Mouse (Mus musculus): ENCODE measurements around the gene Hoxa9. TPM values are rescaled to one million over a fixed set of nuclear protein-coding genes. Genes with fewer than 3 reads are reported as not detected.

Gene Hoxa9
- polyA plus RNA-seq, 2 experiments: 39.0 to 107 TPM

- DNase-seq (ENCODE audit: low spot score): no peak
- H3K4me2 ChIP-seq (replicated peaks; ENCODE audit: low read depth, low read length, severe bottlenecking): no peak overlapping the region
- 44% methylated on average over 8 of the region's 8 CpGs for WGBS
Observed at GRCm38 (mm10) chr6:52189909-52190308, 41.0 kb downstream of the Hoxa9 start.

GRCm38 (mm10) chr6:52189172-52189591 lies 41.7 kb downstream of the Hoxa9 start:
- peak; percentile 30 for DNase-seq (ENCODE audit: low spot score)
- Histone ChIP-seq H3K4me3 (replicated peaks; ENCODE audit: low read length) (no peak overlapping the region), H3K27me3 (ENCODE audit: control insufficient read depth, insufficient read depth, low read length) (peaks cover 53% of the 10 kb centered on the region), H3K27ac (replicated peaks; ENCODE audit: low read depth, low read length) (no peak overlapping the region; the same call in 1 of the 2 replicates), H3K4me1 (ENCODE audit: control insufficient read depth, insufficient read depth, low read length) (peaks cover 40% of the 10 kb centered on the region), H3K9me3 (ENCODE audit: control insufficient read depth, low read length) (no peaks in the 10 kb centered on the region), H3K4me2 (replicated peaks; ENCODE audit: low read depth, low read length, severe bottlenecking) (no peak overlapping the region), H3K9ac (ENCODE audit: low read depth, low read length, severe bottlenecking) (no peak overlapping the region), H3K36me3 (ENCODE audit: control insufficient read depth, insufficient read depth, low read length) (no peaks in the 10 kb centered on the region)
- 0 out of 2 replicates have a peak, but pooled peaks have one; percentile 29 for ATAC-seq (ENCODE audit: low FRiP score, low read depth)
- TF ChIP-seq POLR2A (IDR thresholded peaks at IDR 0.05; ENCODE audit: borderline replicate concordance, extremely low read depth, insufficient read depth, insufficient read length): no peak
- 40% methylated on average over 5 of the region's 5 CpGs for WGBS

More at GRCm38 (mm10) chr6:52189909-52190308, 41.0 kb downstream of the Hoxa9 start:
- ATAC-seq (ENCODE audit: low FRiP score, low read depth): no peak
- no peaks in the 10 kb centered on the region for H3K36me3 ChIP-seq (ENCODE audit: control insufficient read depth, insufficient read depth, low read length)
- H3K4me3 ChIP-seq (replicated peaks; ENCODE audit: low read length): no peak overlapping the region
- H3K27ac ChIP-seq (replicated peaks; ENCODE audit: low read depth, low read length): no peak overlapping the region
- peaks cover 54% of the 10 kb centered on the region for H3K27me3 ChIP-seq (ENCODE audit: control insufficient read depth, insufficient read depth, low read length)
- H3K4me1 ChIP-seq (ENCODE audit: control insufficient read depth, insufficient read depth, low read length): peaks cover 33% of the 10 kb centered on the region
- no peaks in the 10 kb centered on the region for H3K9me3 ChIP-seq (ENCODE audit: control insufficient read depth, low read length)
- no peak overlapping the region for H3K9ac ChIP-seq (ENCODE audit: low read depth, low read length, severe bottlenecking)
- no peak for TF ChIP-seq POLR2A (IDR thresholded peaks at IDR 0.05; ENCODE audit: borderline replicate concordance, extremely low read depth, insufficient read depth, insufficient read length)

GRCm38 (mm10) chr6:52186500-52186899 lies 44.4 kb downstream of the Hoxa9 start:
- Histone ChIP-seq H3K4me3 (replicated peaks; ENCODE audit: low read length) (no peak overlapping the region), H3K27ac (replicated peaks; ENCODE audit: low read depth, low read length) (no peak overlapping the region), H3K27me3 (ENCODE audit: control insufficient read depth, insufficient read depth, low read length) (peaks cover 42% of the 10 kb centered on the region), H3K4me1 (ENCODE audit: control insufficient read depth, insufficient read depth, low read length) (peaks cover 39% of the 10 kb centered on the region), H3K4me2 (replicated peaks; ENCODE audit: low read depth, low read length, severe bottlenecking) (no peak overlapping the region), H3K36me3 (ENCODE audit: control insufficient read depth, insufficient read depth, low read length) (peaks cover 6% of the 10 kb centered on the region; the same call in 1 of the 2 replicates), H3K9me3 (ENCODE audit: control insufficient read depth, low read length) (no peaks in the 10 kb centered on the region), H3K9ac (ENCODE audit: low read depth, low read length, severe bottlenecking) (no peak overlapping the region)
- ATAC-seq (ENCODE audit: low FRiP score, low read depth): no peak
- no peak for TF ChIP-seq POLR2A (IDR thresholded peaks at IDR 0.05; ENCODE audit: borderline replicate concordance, extremely low read depth, insufficient read depth, insufficient read length)
- 60% methylated on average over 1 of the region's 1 CpGs for WGBS
- DNase-seq (ENCODE audit: low spot score): no peak

GRCm38 (mm10) chr6:52185834-52186233 lies 45.1 kb downstream of the Hoxa9 start:
- Histone ChIP-seq H3K27me3 (ENCODE audit: control insufficient read depth, insufficient read depth, low read length) (peaks cover 49% of the 10 kb centered on the region), H3K36me3 (ENCODE audit: control insufficient read depth, insufficient read depth, low read length) (peaks cover 12% of the 10 kb centered on the region), H3K4me3 (replicated peaks; ENCODE audit: low read length) (no peak overlapping the region), H3K4me1 (ENCODE audit: control insufficient read depth, insufficient read depth, low read length) (peaks cover 33% of the 10 kb centered on the region), H3K9ac (ENCODE audit: low read depth, low read length, severe bottlenecking) (no peak overlapping the region), H3K4me2 (replicated peaks; ENCODE audit: low read depth, low read length, severe bottlenecking) (no peak overlapping the region), H3K27ac (replicated peaks; ENCODE audit: low read depth, low read length) (no peak overlapping the region), H3K9me3 (ENCODE audit: control insufficient read depth, low read length) (no peaks in the 10 kb centered on the region)
- 45% methylated on average over 3 of the region's 3 CpGs for WGBS
- no peak for DNase-seq (ENCODE audit: low spot score)
- ATAC-seq (ENCODE audit: low FRiP score, low read depth): no peak
- TF ChIP-seq POLR2A (IDR thresholded peaks at IDR 0.05; ENCODE audit: borderline replicate concordance, extremely low read depth, insufficient read depth, insufficient read length): no peak

GRCm38 (mm10) chr6:52185222-52185621 lies 45.7 kb downstream of the Hoxa9 start:
- no peak for ATAC-seq (ENCODE audit: low FRiP score, low read depth)
- peak; percentile 2 for DNase-seq (ENCODE audit: low spot score)
- Histone ChIP-seq H3K36me3 (ENCODE audit: control insufficient read depth, insufficient read depth, low read length) (peaks cover 17% of the 10 kb centered on the region), H3K4me2 (replicated peaks; ENCODE audit: low read depth, low read length, severe bottlenecking) (no peak overlapping the region), H3K9me3 (ENCODE audit: control insufficient read depth, low read length) (no peaks in the 10 kb centered on the region), H3K9ac (ENCODE audit: low read depth, low read length, severe bottlenecking) (no peak overlapping the region), H3K4me1 (ENCODE audit: control insufficient read depth, insufficient read depth, low read length) (peaks cover 28% of the 10 kb centered on the region), H3K27ac (replicated peaks; ENCODE audit: low read depth, low read length) (no peak overlapping the region), H3K27me3 (ENCODE audit: control insufficient read depth, insufficient read depth, low read length) (peaks cover 54% of the 10 kb centered on the region), H3K4me3 (replicated peaks; ENCODE audit: low read length) (no peak overlapping the region)
- WGBS: 8% methylated on average over 19 of the region's 19 CpGs
- no peak for TF ChIP-seq POLR2A (IDR thresholded peaks at IDR 0.05; ENCODE audit: borderline replicate concordance, extremely low read depth, insufficient read depth, insufficient read length)

- Histone ChIP-seq H3K27ac (replicated peaks; ENCODE audit: low read depth, low read length) (no peak overlapping the region), H3K4me1 (ENCODE audit: control insufficient read depth, insufficient read depth, low read length) (peaks cover 31% of the 10 kb centered on the region)
- no peak for DNase-seq (ENCODE audit: low spot score)
Observed at GRCm38 (mm10) chr6:52184668-52185067, 46.2 kb downstream of the Hoxa9 start.

More at GRCm38 (mm10) chr6:52184668-52185067, 46.2 kb downstream of the Hoxa9 start:
- peaks cover 17% of the 10 kb centered on the region for H3K36me3 ChIP-seq (ENCODE audit: control insufficient read depth, insufficient read depth, low read length)
- H3K9ac ChIP-seq (ENCODE audit: low read depth, low read length, severe bottlenecking): no peak overlapping the region
- ATAC-seq (ENCODE audit: low FRiP score, low read depth): no peak
- H3K9me3 ChIP-seq (ENCODE audit: control insufficient read depth, low read length): no peaks in the 10 kb centered on the region
- 44% methylated on average over 6 of the region's 6 CpGs for WGBS
- no peak for TF ChIP-seq POLR2A (IDR thresholded peaks at IDR 0.05; ENCODE audit: borderline replicate concordance, extremely low read depth, insufficient read depth, insufficient read length)
- H3K27me3 ChIP-seq (ENCODE audit: control insufficient read depth, insufficient read depth, low read length): peaks cover 54% of the 10 kb centered on the region
- no peak overlapping the region for H3K4me3 ChIP-seq (replicated peaks; ENCODE audit: low read length)
- no peak overlapping the region for H3K4me2 ChIP-seq (replicated peaks; ENCODE audit: low read depth, low read length, severe bottlenecking)
